Mouse (Mus musculus): Measurements from ENCODE around the gene Specc1.

DNA sequence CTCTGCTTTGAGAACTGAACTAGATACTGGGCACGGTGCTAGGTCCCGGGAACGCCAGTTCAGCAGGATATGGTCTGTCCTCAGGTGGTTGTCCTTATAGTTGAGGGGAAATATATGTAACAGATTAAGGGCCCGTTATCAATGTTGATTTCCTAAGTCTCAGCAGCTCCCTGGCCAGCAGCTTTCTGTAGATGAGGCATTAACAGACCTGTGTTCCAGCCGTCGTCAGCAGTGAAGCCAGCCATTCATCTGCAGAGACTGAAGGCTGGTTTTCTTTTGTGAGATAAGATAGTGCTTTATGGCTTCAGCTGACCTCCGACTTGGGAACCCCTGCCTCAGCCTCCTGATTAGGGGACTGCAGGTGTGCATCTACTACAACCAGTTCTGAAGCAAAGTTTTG, 307.5 kb downstream of the Specc1 start:
- no peak for TF ChIP-seq HCFC1 (IDR thresholded peaks at IDR 0.05; ENCODE audit: borderline replicate concordance, insufficient read depth, low read length)
- TF ChIP-seq MAFK (IDR thresholded peaks at IDR 0.05; ENCODE audit: insufficient read depth, low read depth, low read length), result no peak
- no peak for TF ChIP-seq ZC3H11A (IDR thresholded peaks at IDR 0.05; ENCODE audit: borderline replicate concordance, low read depth, low read length)
- no peak for TF ChIP-seq ZNF384 (IDR thresholded peaks at IDR 0.05; ENCODE audit: low read depth, low read length)
